Mouse (Mus musculus): ENCODE measurements around the gene Nmi.
"Not testable (repeated sequence)": the region's sequence is repeated elsewhere in the genome, so short reads cannot be mapped to it uniquely, and the experiment has no call there.

Gene Nmi
- long read RNA-seq, experiment 1, transcript Nmi-205 (9 exons, 1,162 nt), result major isoform, 9 of 26 reads
- long read RNA-seq, experiment 1, transcript Nmi-202 (8 exons, 1,130 nt), result minor isoform, 7 of 26 reads
- long read RNA-seq, experiment 1, partial matches to known transcripts, result 5 of 26 reads
- long read RNA-seq, experiment 1, other reads (novel, unspliced or antisense), result 3 of 26 reads
- long read RNA-seq, experiment 2, transcript Nmi-205 (9 exons, 1,162 nt), result major isoform, 6 of 21 reads
- long read RNA-seq, experiment 2, transcript Nmi-202 (8 exons, 1,130 nt), result major isoform, 6 of 21 reads
- long read RNA-seq, experiment 2, partial matches to known transcripts, result 7 of 21 reads
- long read RNA-seq, experiment 2, other reads (novel, unspliced or antisense), result 2 of 21 reads

GRCm38 (mm10) chr2:51973410-51973968 is at the start of gene Nmi:
TSS of gene Nmi (minus strand) at chr2:51973494.
- intact Hi-C loops (cut with DNase I), result loop anchor here (5.0 to 10.0 kb wide), 2 partner anchors 36 to 101 kb away; partner anchors contain the start of genes Rbm43 and Rif1

GRCm38 (mm10) chr2:52016361-52016760 is 43.1 kb upstream of the Nmi start:
- intact Hi-C loops (cut with DNase I), result no loop called here

- intact Hi-C loops (cut with DNase I), result no loop called here
Measured at GRCm38 (mm10) chr2:52013306-52013820, 40.1 kb upstream of the Nmi start.

- intact Hi-C loops (cut with DNase I), result not testable (repeated sequence)
Measured at GRCm38 (mm10) chr2:52011820-52012219, 38.5 kb upstream of the Nmi start.

- intact Hi-C loops (cut with DNase I), result no loop called here
Measured at GRCm38 (mm10) chr2:52006380-52006779, 33.1 kb upstream of the Nmi start.

- intact Hi-C loops (cut with DNase I), result not testable (repeated sequence)
Measured at GRCm38 (mm10) chr2:52002299-52002698, 29.0 kb upstream of the Nmi start.

GRCm38 (mm10) chr2:52001521-52001920 is 28.2 kb upstream of the Nmi start:
- intact Hi-C loops (cut with DNase I), result no loop called here

- intact Hi-C loops (cut with DNase I), result no loop called here
Measured at GRCm38 (mm10) chr2:51999996-52000395, 26.7 kb upstream of the Nmi start.

GRCm38 (mm10) chr2:51991447-51991846 is 18.2 kb upstream of the Nmi start:
- intact Hi-C loops (cut with DNase I), result no loop called here

GRCm38 (mm10) chr2:51989559-51989958 is 16.3 kb upstream of the Nmi start:
- intact Hi-C loops (cut with DNase I), result no loop called here

GRCm38 (mm10) chr2:51986695-51987094 is 13.4 kb upstream of the Nmi start:
- intact Hi-C loops (cut with DNase I), result no loop called here

GRCm38 (mm10) chr2:51986157-51986556 is 12.9 kb upstream of the Nmi start:
- intact Hi-C loops (cut with DNase I), result no loop called here

GRCm38 (mm10) chr2:51985241-51985640 is 11.9 kb upstream of the Nmi start:
- intact Hi-C loops (cut with DNase I), result no loop called here

- intact Hi-C loops (cut with DNase I), result no loop called here
Measured at GRCm38 (mm10) chr2:51982288-51982687, 9.0 kb upstream of the Nmi start.

- intact Hi-C loops (cut with DNase I), result no loop called here
Measured at GRCm38 (mm10) chr2:51981630-51982029, 8.3 kb upstream of the Nmi start.

- intact Hi-C loops (cut with DNase I), result loop anchor here (5.0 to 10.0 kb wide), 2 partner anchors 36 to 102 kb away; partner anchors contain the start of genes Rbm43 and Rif1
Measured at GRCm38 (mm10) chr2:51972641-51973409, 469 bp downstream of the Nmi start.

- intact Hi-C loops (cut with DNase I), result loop anchor here (5.0 to 10.0 kb wide), 2 partner anchors 35 to 103 kb away; partner anchors contain the start of genes Rbm43 and Rif1
Measured at GRCm38 (mm10) chr2:51972142-51972541, 1.2 kb downstream of the Nmi start.

- intact Hi-C loops (cut with DNase I), result loop anchor here (5.0 to 10.0 kb wide), 2 partner anchors 34 to 104 kb away; partner anchors contain the start of genes Rbm43 and Rif1
Measured at GRCm38 (mm10) chr2:51970897-51971296, 2.4 kb downstream of the Nmi start.

GRCm38 (mm10) chr2:51967288-51967687 is 6.0 kb downstream of the Nmi start:
- intact Hi-C loops (cut with DNase I), result no loop called here

GRCm38 (mm10) chr2:51953648-51954204 is 19.6 kb downstream of the Nmi start:
- intact Hi-C loops (cut with DNase I), result no loop called here

GRCm38 (mm10) chr2:51950876-51951275 is 22.4 kb downstream of the Nmi start:
- intact Hi-C loops (cut with DNase I), result no loop called here

Data from adrenal gland (tissue).